Mouse (Mus musculus): ENCODE results near the gene Car6.

The Car6 gene

GRCm38 (mm10) chr4:150201232-150201631 is at the start of gene Car6:
Gene Car6 (minus strand): TSS chr4:150201332.
- DNase-seq (ENCODE audit: low spot score in 2 of 2): no peak

GRCm38 (mm10) chr4:150249731-150250270 is 48.7 kb upstream of the Car6 start:
- DNase-seq (ENCODE audit: low spot score in 2 of 2): no peak

GRCm38 (mm10) chr4:150248917-150249316 is 47.8 kb upstream of the Car6 start:
- DNase-seq (ENCODE audit: low spot score in 2 of 2): no peak

- DNase-seq (ENCODE audit: low spot score in 2 of 2): peak in 1 of 2 experiments; percentile 84
Measured at GRCm38 (mm10) chr4:150248009-150248408, 46.9 kb upstream of the Car6 start.

- DNase-seq (ENCODE audit: low spot score in 2 of 2): no peak
Measured at GRCm38 (mm10) chr4:150245876-150246275, 44.7 kb upstream of the Car6 start.

- DNase-seq (ENCODE audit: low spot score in 2 of 2): no peak
Measured at GRCm38 (mm10) chr4:150242745-150243144, 41.6 kb upstream of the Car6 start.

- DNase-seq (ENCODE audit: low spot score in 2 of 2): no peak
Measured at GRCm38 (mm10) chr4:150241708-150242107, 40.6 kb upstream of the Car6 start.

GRCm38 (mm10) chr4:150240381-150240886 is 39.3 kb upstream of the Car6 start:
- DNase-seq (ENCODE audit: low spot score in 2 of 2): no peak

GRCm38 (mm10) chr4:150239951-150240368 is 38.8 kb upstream of the Car6 start:
- peak in 1 of 2 experiments; percentile 87 for DNase-seq (ENCODE audit: low spot score in 2 of 2)

- no peak for DNase-seq (ENCODE audit: low spot score in 2 of 2)
Measured at GRCm38 (mm10) chr4:150239503-150239902, 38.4 kb upstream of the Car6 start.

- no peak for DNase-seq (ENCODE audit: low spot score in 2 of 2)
Measured at GRCm38 (mm10) chr4:150239087-150239480, 38.0 kb upstream of the Car6 start.

GRCm38 (mm10) chr4:150238433-150239086 is 37.4 kb upstream of the Car6 start:
- DNase-seq (ENCODE audit: low spot score in 2 of 2): no peak

GRCm38 (mm10) chr4:150237636-150238361 is 36.7 kb upstream of the Car6 start:
- DNase-seq (ENCODE audit: low spot score in 2 of 2): no peak

- DNase-seq (ENCODE audit: low spot score in 2 of 2): peak; percentile 92 to 94
Measured at GRCm38 (mm10) chr4:150236521-150237481, 35.7 kb upstream of the Car6 start, which contains the start of gene Eno1. Gene Eno1 (plus strand): TSS chr4:150236721.

- no peak for DNase-seq (ENCODE audit: low spot score in 2 of 2)
Measured at GRCm38 (mm10) chr4:150236031-150236430, 34.9 kb upstream of the Car6 start.

- DNase-seq (ENCODE audit: low spot score in 2 of 2): no peak
Measured at GRCm38 (mm10) chr4:150235585-150235984, 34.5 kb upstream of the Car6 start.

GRCm38 (mm10) chr4:150234599-150235327 is 33.6 kb upstream of the Car6 start:
- peak in 1 of 2 experiments; percentile 63 for DNase-seq (ENCODE audit: low spot score in 2 of 2)

GRCm38 (mm10) chr4:150231871-150232270 is 30.7 kb upstream of the Car6 start:
- peak in 1 of 2 experiments; percentile 40 for DNase-seq (ENCODE audit: low spot score in 2 of 2)

GRCm38 (mm10) chr4:150230460-150231407 is 29.6 kb upstream of the Car6 start:
- DNase-seq (ENCODE audit: low spot score in 2 of 2): peak; percentile 65 to 85
